Mouse (Mus musculus) liver, embryonic 11.5 days (tissue): ENCODE data around the gene Krt6a. TPM values are rescaled to one million over a fixed set of nuclear protein-coding genes. Genes with fewer than 3 reads are reported as not detected.
"Not testable (repeated sequence)": the region's sequence is repeated elsewhere in the genome, so short reads cannot be mapped to it uniquely, and the experiment has no call there.

Experiments used
- ATAC-seq: fragments of 200-750 bp; cut with Nextera tagmentation; replicated peaks from 2 replicates; pipeline ENCODE4 v1.8.0; 2017; ENCODE audit warnings: moderate number of reproducible peaks, mild to moderate bottlenecking, moderate TSS enrichment, moderate library complexity; ENCODE audit not compliant: low FRiP score
- DNase-seq: peaks from one replicate; pipeline ENCODE4 v3.0.0-alpha.2; 2017; ENCODE audit warnings: low spot score
- H3K27ac ChIP-seq: fragments of 300-500 bp; sonication (generic); 2 replicates; pipeline ENCODE4 v1.5.1; 2014; ENCODE audit warnings: mild to moderate bottlenecking, low read depth, low read length, control low read depth
- H3K27me3 ChIP-seq: fragments of 300-500 bp; sonication (generic); replicated peaks from 2 replicates; pipeline ENCODE4 v1.6.1; 2014; ENCODE audit warnings: low read length, mixed read lengths; ENCODE audit not compliant: control insufficient read depth, insufficient read depth
- H3K36me3 ChIP-seq: fragments of 300-500 bp; sonication (generic); 2 replicates; pipeline ENCODE4 v1.6.1; 2014; ENCODE audit warnings: mild to moderate bottlenecking, low read length, moderate library complexity, mixed read lengths; ENCODE audit not compliant: control insufficient read depth, insufficient read depth
- H3K4me1 ChIP-seq: fragments of 300-500 bp; sonication (generic); replicated peaks from 2 replicates; pipeline ENCODE4 v1.6.1; 2014; ENCODE audit warnings: low read length, mixed read lengths; ENCODE audit not compliant: control insufficient read depth, insufficient read depth
- H3K4me2 ChIP-seq: fragments of 300-500 bp; sonication (generic); 2 replicates; pipeline ENCODE4 v1.6.1; 2014; ENCODE audit warnings: mild to moderate bottlenecking, control low read depth, moderate library complexity
- H3K4me3 ChIP-seq: fragments of 300-500 bp; sonication (generic); 2 replicates; pipeline ENCODE4 v1.5.1; 2014; ENCODE audit warnings: low read depth, low read length, control low read depth
- H3K9ac ChIP-seq: fragments of 300-500 bp; sonication (generic); 2 replicates; pipeline ENCODE4 v1.6.1; 2014; ENCODE audit warnings: low read depth, low read length, control low read depth
- H3K9me3 ChIP-seq: fragments of 300-500 bp; sonication (generic); 2 replicates; pipeline ENCODE4 v1.6.1; 2016; ENCODE audit warnings: low read length, inconsistent platforms, mixed read lengths; ENCODE audit not compliant: control insufficient read depth
- WGBS: fragments of 180-500 bp; shearing (Covaris S2); extraction: QIAGEN DNeasy Blood & Tissue Kit; methylation state at CpG from one replicate; pipeline ENCODE4 v1.1.7; 2014; 5-methylcytosine and 5-hydroxymethylcytosine counted together
- polyA plus RNA-seq: library from polyadenylated mRNA; unstranded; fragments of >200 nt; fragmentation: Nextera tagmentation; extraction: Ambion mirVana; gene quantifications from 2 replicates; pipeline ENCODE4 v1.2.1, GENCODE M21; 2014

Krt6a gene
- polyA plus RNA-seq, 1 experiment from 2014 or later: not detected

DNA sequence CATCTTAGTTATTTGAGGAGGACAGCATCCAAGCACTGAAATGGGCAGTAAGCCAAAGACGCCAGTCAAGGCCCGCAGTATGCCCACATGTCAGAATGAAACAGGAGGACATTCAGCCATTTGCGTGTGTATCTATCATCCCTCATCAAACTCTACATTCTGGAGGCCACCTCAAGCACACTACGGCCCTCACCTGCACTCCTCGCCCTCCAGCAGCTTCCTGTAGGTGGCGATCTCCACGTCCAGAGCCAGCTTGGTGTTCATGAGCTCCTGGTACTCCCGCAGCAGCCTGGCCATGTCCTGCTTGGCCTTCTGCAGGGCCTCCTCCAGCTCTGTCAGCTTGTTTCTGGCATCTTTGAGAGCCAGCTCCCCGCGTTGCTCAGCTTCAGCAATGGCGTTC, 14.6 kb upstream of the Krt6a start:
- no peaks in the 10 kb centered on the region for H3K27me3 ChIP-seq
- H3K4me1 ChIP-seq: no peaks in the 10 kb centered on the region
- 62% methylated on average over 11 of the region's 11 CpGs for WGBS
- H3K9ac ChIP-seq: no peak overlapping the region
- ATAC-seq (no peak), DNase-seq (no peak)
- no peak overlapping the region for H3K4me2 ChIP-seq
- no peak overlapping the region for H3K27ac ChIP-seq
- no peaks in the 10 kb centered on the region for H3K36me3 ChIP-seq
- no peak overlapping the region for H3K4me3 ChIP-seq
- H3K9me3 ChIP-seq: no peaks in the 10 kb centered on the region

DNA sequence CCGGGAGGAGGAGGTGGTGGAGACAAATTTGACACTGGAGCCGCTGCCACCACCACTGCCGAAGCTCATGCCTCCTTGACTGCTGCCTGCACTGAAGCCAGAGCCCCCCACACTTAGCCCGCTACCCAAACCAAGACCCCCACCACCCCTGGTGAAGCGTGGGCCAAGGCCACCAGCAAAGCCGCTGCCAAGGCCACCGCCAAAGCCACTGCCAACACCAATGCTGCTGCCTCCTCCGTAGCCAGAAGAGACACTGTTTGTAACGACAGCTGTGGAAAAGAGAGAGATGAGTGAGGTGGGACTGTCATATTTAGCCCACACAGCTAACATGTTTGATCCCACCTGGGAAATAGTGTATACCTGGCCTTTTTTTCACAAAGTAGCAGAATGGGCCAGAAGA, 13.3 kb upstream of the Krt6a start:
- DNase-seq (no peak), ATAC-seq (no peak)
- Histone ChIP-seq H3K4me3 (no peak overlapping the region), H3K9me3 (no peaks in the 10 kb centered on the region), H3K27me3 (no peaks in the 10 kb centered on the region), H3K36me3 (no peaks in the 10 kb centered on the region), H3K4me1 (no peaks in the 10 kb centered on the region), H3K4me2 (no peak overlapping the region), H3K9ac (no peak overlapping the region), H3K27ac (no peak overlapping the region)
- 85% methylated on average over 9 of the region's 9 CpGs for whole genome bisulfite sequencing

DNA sequence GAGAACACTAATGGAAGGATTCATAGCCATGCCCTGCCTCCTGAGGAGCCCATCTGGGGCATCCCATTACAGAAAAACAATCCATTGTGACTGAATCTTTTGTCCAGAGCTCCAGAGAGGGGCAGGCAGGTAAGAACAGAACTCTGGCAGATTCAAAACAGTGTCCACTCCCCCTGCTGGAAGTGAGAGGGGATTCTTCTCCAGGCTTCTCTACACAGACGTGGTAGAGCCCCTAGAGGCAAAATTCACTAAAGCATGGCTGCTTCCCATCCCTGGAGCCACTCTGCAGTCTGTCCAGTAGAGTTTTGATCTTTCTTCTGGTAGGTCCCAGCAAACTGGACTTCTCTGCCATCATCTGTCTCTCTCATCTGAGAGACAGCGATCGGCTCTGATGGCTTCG, 10.0 kb upstream of the Krt6a start:
- no peaks in the 10 kb centered on the region for H3K36me3 ChIP-seq
- 66% methylated on average over 4 of the region's 4 CpGs for WGBS
- H3K4me3 ChIP-seq: no peak overlapping the region
- no peak overlapping the region for H3K4me2 ChIP-seq
- H3K9ac ChIP-seq: no peak overlapping the region
- H3K27ac ChIP-seq: no peak overlapping the region
- DNase-seq (no peak), ATAC-seq (no peak)
- H3K9me3 ChIP-seq: no peaks in the 10 kb centered on the region
- H3K4me1 ChIP-seq: no peaks in the 10 kb centered on the region
- H3K27me3 ChIP-seq: no peaks in the 10 kb centered on the region

DNA sequence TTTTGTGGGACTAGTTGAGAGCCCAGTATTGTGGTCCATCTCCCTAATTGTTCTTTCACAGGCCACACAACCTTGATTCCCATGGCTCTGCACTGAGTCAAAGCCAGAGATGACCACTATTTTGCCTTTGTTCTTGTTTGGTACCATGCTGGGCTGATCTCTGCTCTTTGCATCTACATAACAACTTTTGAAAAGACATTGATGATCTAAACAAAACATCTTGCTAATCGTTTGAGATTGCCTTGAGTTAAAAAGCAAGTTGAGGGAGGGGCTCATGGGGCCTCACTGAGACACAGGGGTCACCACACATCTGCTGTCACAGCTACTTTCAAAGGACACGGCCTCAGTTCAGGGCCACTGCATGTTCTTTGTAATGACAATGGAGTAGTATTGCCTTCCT, 8.3 kb upstream of the Krt6a start:
- no peak overlapping the region for H3K27ac ChIP-seq
- H3K9me3 ChIP-seq: no peaks in the 10 kb centered on the region
- no peak overlapping the region for H3K4me2 ChIP-seq
- H3K27me3 ChIP-seq: no peaks in the 10 kb centered on the region
- DNase-seq: no peak
- ATAC-seq: no peak
- no peaks in the 10 kb centered on the region for H3K4me1 ChIP-seq
- H3K4me3 ChIP-seq: no peak overlapping the region
- H3K9ac ChIP-seq: no peak overlapping the region
- no peaks in the 10 kb centered on the region for H3K36me3 ChIP-seq
- 43% methylated on average over 2 of the region's 2 CpGs for WGBS

DNA sequence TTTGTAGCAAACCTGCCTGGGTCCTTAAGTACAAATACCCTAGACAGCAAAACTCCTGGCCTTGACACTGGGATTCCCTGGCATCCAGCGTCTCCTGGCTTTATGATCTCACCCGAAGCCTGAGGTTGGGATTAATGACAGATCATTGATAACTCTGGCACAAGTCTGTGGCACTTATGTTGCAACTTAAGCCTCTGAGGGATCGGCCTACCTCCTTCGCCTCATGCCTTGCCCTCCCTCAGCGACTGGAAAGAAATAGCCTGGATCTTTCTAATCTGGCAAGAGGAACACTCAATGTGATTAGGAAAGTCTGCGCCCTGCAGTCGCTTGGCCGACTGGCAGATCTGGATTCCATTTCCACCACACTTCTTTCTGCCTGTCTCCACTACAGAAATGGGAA, 5.8 kb upstream of the Krt6a start:
- 70% methylated on average over 8 of the region's 8 CpGs for WGBS
- DNase-seq: no peak
- ATAC-seq: no peak
- H3K27me3 ChIP-seq: no peaks in the 10 kb centered on the region
- H3K4me1 ChIP-seq: no peaks in the 10 kb centered on the region
- no peaks in the 10 kb centered on the region for H3K9me3 ChIP-seq
- H3K4me2 ChIP-seq: no peak overlapping the region
- H3K27ac ChIP-seq: no peak overlapping the region
- H3K36me3 ChIP-seq: no peaks in the 10 kb centered on the region
- H3K9ac ChIP-seq: no peak overlapping the region
- no peak overlapping the region for H3K4me3 ChIP-seq

DNA sequence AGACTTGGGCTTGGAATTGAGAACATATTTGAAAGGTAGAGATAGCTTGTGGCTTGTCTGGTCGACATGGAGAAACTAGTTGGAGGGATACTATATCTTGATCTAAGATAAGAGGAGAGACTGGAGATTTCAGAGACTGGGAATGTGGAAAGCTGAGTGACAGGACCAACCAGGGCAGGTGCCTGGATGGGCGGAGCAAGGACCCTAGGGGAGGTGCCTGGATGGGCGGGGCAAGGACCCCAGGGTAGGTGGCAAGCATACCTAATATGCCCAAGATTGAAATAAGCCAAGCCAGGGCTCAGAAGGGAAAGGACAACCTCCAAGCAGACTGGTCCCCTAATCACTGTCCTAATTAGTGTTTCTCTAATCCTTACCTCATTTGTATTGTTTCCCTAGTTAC, 5.1 kb upstream of the Krt6a start:
- no peaks in the 10 kb centered on the region for H3K9me3 ChIP-seq
- H3K4me1 ChIP-seq: no peaks in the 10 kb centered on the region
- H3K4me2 ChIP-seq: no peak overlapping the region
- H3K36me3 ChIP-seq: no peaks in the 10 kb centered on the region
- no peak for ATAC-seq
- DNase-seq: no peak
- H3K9ac ChIP-seq: no peak overlapping the region
- no peak overlapping the region for H3K27ac ChIP-seq
- 34% methylated on average over 3 of the region's 3 CpGs for WGBS
- H3K4me3 ChIP-seq: no peak overlapping the region
- H3K27me3 ChIP-seq: no peaks in the 10 kb centered on the region

DNA sequence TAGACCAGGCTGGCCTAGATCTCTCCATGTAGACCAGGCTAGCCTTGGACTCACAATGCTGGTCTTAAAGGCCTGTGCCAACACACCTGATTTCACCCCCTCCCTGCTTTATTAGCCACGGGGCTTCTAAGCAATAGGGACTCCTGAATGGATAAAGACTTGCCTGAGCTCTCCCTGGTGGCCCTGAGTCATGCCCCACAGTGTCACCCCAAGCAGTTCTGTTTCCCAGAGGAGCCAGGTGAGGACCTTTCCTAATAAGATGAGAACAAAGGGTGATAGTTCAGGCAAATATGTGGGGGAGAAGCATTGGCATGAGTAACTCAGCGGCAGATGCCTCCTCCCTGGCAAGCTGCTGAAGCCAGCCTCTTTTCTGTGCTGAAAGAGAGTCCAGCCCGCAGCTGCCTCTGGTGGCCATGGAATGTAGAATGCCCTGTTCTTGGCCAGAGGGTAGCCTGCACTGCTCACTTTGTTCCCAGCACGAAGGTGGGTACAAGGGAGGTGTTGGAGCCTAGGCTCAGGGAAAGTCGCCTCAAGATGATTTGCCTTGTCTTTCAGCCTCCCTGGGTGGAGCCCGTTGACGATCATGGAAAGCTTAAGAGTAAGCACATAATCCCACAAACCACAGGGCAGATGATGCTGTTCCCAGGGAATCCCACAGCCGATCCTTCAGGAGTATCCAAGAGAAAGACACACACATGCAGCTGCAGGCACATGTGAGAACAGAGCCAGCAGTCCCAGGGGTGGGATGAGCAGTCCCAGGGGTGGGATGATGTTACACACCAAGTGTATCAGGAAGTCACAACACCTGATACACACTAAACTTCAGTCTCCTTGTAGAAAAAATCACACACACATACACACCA, 3.5 kb upstream of the Krt6a start:
- no peaks in the 10 kb centered on the region for H3K4me1 ChIP-seq
- no peak overlapping the region for H3K9ac ChIP-seq
- H3K36me3 ChIP-seq: no peaks in the 10 kb centered on the region
- no peak for ATAC-seq
- 64% methylated on average over 8 of the region's 8 CpGs for WGBS
- no peak overlapping the region for H3K4me3 ChIP-seq
- no peaks in the 10 kb centered on the region for H3K9me3 ChIP-seq
- H3K27ac ChIP-seq: no peak overlapping the region
- no peak for DNase-seq
- H3K27me3 ChIP-seq: no peaks in the 10 kb centered on the region
- H3K4me2 ChIP-seq: no peak overlapping the region

DNA sequence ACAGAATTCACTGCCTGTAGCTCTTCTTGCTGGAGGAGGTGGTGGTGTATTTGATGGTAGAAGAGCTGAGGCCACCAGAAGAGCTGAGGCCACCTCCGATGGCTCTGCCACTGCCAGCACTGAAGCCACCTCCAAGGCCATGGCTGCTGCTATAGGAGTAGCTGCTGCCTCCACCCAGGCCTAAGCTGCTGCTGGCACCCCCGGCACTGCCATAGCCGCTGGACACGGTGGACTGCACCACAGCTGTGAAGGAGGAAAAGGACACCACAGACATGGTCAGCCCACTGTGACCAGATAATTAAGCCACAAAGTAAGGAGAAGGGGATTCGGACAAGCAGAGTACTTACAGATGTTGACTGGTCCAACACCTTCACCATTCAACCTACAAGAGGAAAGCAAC, 3.6 kb downstream of the Krt6a start:
- not testable (repeated sequence) for H3K27me3 ChIP-seq, ATAC-seq, H3K36me3 ChIP-seq, H3K4me2 ChIP-seq, H3K9me3 ChIP-seq, H3K27ac ChIP-seq, H3K4me1 ChIP-seq, H3K9ac ChIP-seq, H3K4me3 ChIP-seq, DNase-seq
- WGBS: 89% methylated on average over 5 of the region's 5 CpGs

DNA sequence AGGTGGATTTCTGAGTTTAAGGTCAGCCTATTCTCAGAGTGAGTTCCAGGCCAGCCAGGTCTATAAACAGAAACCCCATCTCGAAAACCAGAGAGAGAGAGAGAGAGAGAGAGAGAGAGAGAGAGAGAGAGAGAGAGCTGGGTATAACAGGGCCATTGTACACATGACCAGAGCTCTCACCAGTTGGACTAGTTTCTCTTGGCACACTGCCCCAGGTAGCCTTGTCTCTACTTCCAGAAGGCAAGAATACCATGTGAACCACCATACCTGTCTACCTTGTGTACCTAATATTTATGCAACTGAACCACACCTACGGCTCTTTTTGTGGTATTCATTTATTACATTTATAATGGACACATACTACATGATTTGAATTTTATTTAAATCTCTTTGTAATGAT, 5.9 kb downstream of the Krt6a start:
- no peak for DNase-seq
- WGBS: 40% methylated on average over 2 of the region's 2 CpGs
- H3K4me2 ChIP-seq: no peak overlapping the region
- H3K27ac ChIP-seq: no peak overlapping the region
- H3K9me3 ChIP-seq: no peaks in the 10 kb centered on the region
- no peaks in the 10 kb centered on the region for H3K36me3 ChIP-seq
- no peaks in the 10 kb centered on the region for H3K4me1 ChIP-seq
- no peak overlapping the region for H3K4me3 ChIP-seq
- no peaks in the 10 kb centered on the region for H3K27me3 ChIP-seq
- H3K9ac ChIP-seq: no peak overlapping the region
- ATAC-seq: no peak
